Mouse (Mus musculus) heart, adult 2 months (tissue): ENCODE results near the gene Mef2d. TPM values are rescaled to one million over a fixed set of nuclear protein-coding genes. Genes with fewer than 3 reads are reported as not detected.

Experiments
- DNase-seq, 2 experiments: peaks; one replicate each; pipeline ENCODE4 v3.0.0; 2021
- H3K27ac ChIP-seq: fragments of 200-600 bp; 2 replicates; pipeline ENCODE4 v1.8.1; 2022
- H3K27me3 ChIP-seq: fragments of 200-500 bp; 2 replicates; pipeline ENCODE4 v1.6.1; 2012; ENCODE audit warnings: mild to moderate bottlenecking, low read length, inconsistent platforms, mixed read lengths; ENCODE audit not compliant: control insufficient read depth, insufficient read depth
- H3K36me3 ChIP-seq: fragments of 200-500 bp; 2 replicates; pipeline ENCODE4 v1.6.1; 2012; ENCODE audit warnings: low read length, inconsistent platforms; ENCODE audit not compliant: control insufficient read depth, insufficient read depth
- H3K4me1 ChIP-seq: fragments of 200-500 bp; 2 replicates; pipeline ENCODE4 v1.6.1; 2011; ENCODE audit warnings: low read length; ENCODE audit not compliant: control insufficient read depth, insufficient read depth
- H3K4me3 ChIP-seq: fragments of 200-600 bp; 2 replicates; pipeline ENCODE4 v1.8.1; 2022
- H3K79me2 ChIP-seq: fragments of 200-500 bp; replicated peaks from 2 replicates; pipeline ENCODE4 v1.6.1; 2012; ENCODE audit warnings: mild to moderate bottlenecking, inconsistent platforms, low read length, moderate library complexity, mixed read lengths; ENCODE audit not compliant: control insufficient read depth, insufficient read depth
- H3K9ac ChIP-seq: fragments of 200-500 bp; 2 replicates; pipeline ENCODE4 v1.6.1; 2012; ENCODE audit warnings: low read depth, mild to moderate bottlenecking, control low read depth, inconsistent platforms, low read length, mixed read lengths
- CTCF ChIP-seq: fragments of 200-600 bp; IDR thresholded peaks from 2 replicates; pipeline ENCODE4 v1.8.1; 2022; ENCODE audit warnings: antibody characterized with exemption, mild to moderate bottlenecking, moderate library complexity
- EP300 ChIP-seq: fragments of 200-500 bp; IDR thresholded peaks from 2 replicates; pipeline ENCODE4 v1.6.1; 2011; ENCODE audit warnings: low read depth, low read length, control low read depth; ENCODE audit not compliant: insufficient read depth
- POLR2A ChIP-seq: fragments of 200-500 bp; IDR thresholded peaks from 2 replicates; pipeline ENCODE4 v1.6.1; 2011; ENCODE audit warnings: mild to moderate bottlenecking, low read depth, low read length, control low read depth; ENCODE audit not compliant: insufficient read depth
- WGBS: fragments of 180-500 bp; shearing (Covaris S2); methylation state at CpG from one replicate; pipeline ENCODE4 v1.1.7; 2018; 5-methylcytosine and 5-hydroxymethylcytosine counted together
- intact Hi-C: fragments of 180-260 bp; cut with DNase I; formaldehyde crosslinking; loops from one replicate; pipeline ENCODE4 v1.15.1; 2025
- polyA plus RNA-seq: library from polyadenylated mRNA; depleted of rRNA; stranded (reverse); fragments of >200 nt; gene quantifications from 2 replicates; pipeline ENCODE4 v1.2.3, GENCODE M21; 2012
- total RNA-seq, 2 experiments: library from RNA; stranded (reverse); gene quantifications; 2 replicates each; pipeline ENCODE4 v1.2.3; 2021

Mef2d gene
- total and polyA plus RNA-seq, 3 experiments = 118 to 129 (median 119) TPM

DNA sequence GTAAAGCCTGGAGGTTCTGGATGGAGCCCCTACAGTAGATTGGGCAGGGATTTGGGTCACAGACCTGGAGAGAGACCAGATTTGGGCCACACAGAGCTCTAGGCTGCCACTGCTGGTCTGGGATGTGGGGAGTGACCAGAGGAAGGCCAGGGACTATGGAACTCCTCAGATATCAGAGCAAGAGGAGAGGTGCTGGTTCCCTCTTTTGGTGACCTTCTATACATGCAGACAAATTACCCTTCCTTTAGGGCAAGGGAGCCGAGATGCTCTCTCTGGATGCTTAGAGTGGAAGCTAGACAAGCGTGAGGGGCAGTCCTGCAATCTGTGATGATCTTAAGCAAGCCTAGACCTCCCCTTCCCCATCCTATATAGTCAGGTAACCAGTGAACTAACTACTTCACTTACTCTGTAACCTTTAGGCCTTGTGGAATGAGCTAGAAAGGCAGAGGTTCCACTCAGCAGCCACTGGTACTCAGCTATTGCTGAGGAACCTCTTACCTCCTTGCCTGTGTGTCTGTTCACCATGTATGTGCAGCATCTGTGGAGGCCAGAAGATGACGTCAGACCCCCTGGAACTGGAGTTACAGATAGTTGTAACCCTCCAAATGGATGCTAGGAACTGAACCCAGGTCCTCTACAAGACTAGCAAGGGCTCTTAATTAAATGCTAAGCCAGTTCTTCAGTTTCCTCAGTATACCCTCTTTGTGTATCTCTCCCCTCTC is 11.3 kb downstream of the Mef2d start:
- H3K4me3 ChIP-seq = no peak overlapping the region
- intact Hi-C loops = no loop called here

DNA sequence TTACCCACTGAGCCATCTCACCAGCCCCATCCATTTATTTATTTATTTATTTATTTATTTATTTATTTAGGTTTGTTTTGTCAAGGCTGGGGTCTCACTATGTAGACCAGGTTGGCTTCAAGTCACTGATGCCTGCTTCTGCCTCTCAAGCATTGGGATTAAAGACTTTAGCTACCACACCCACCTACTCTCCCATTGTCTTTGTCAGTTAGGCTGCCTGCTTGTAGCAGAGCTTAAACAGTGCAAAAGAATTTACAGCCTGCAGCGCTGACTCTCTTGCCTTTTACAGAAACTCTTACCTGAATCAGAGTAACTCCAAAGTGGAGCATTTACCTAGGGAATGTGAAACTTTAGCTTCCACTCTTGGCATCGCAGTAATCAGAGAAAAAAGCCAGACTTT is 12.1 kb downstream of the Mef2d start:
- no peak overlapping the region for H3K27ac ChIP-seq
- H3K27me3 ChIP-seq = no peaks in the 10 kb centered on the region
- H3K9ac ChIP-seq = no peak overlapping the region
- H3K36me3 ChIP-seq = peaks cover 15% of the 10 kb centered on the region; the same call in 1 of the 2 replicates
- TF ChIP-seq EP300 (no peak), POLR2A (no peak)
- DNase-seq = no peak
- intact Hi-C loops = no loop called here
- 78% methylated on average over 2 of the region's 2 CpGs for WGBS
- peaks cover 6% of the 10 kb centered on the region for H3K79me2 ChIP-seq
- no peak overlapping the region for H3K4me3 ChIP-seq
- peaks cover 40% of the 10 kb centered on the region for H3K4me1 ChIP-seq

More for the DNA sequence above, 11.3 kb downstream of the Mef2d start:
- Histone ChIP-seq H3K36me3 (peaks cover 15% of the 10 kb centered on the region; the same call in 1 of the 2 replicates), H3K4me1 (peaks cover 46% of the 10 kb centered on the region), H3K27me3 (no peaks in the 10 kb centered on the region), H3K9ac (no peak overlapping the region), H3K27ac (peak overlapping the region; percentile 40; the same call in 1 of the 2 replicates), H3K79me2 (peaks cover 6% of the 10 kb centered on the region)
- WGBS = 56% methylated on average over 3 of the region's 3 CpGs
- TF ChIP-seq POLR2A (no peak), CTCF (peak; percentile 24)
- no peak for DNase-seq

DNA sequence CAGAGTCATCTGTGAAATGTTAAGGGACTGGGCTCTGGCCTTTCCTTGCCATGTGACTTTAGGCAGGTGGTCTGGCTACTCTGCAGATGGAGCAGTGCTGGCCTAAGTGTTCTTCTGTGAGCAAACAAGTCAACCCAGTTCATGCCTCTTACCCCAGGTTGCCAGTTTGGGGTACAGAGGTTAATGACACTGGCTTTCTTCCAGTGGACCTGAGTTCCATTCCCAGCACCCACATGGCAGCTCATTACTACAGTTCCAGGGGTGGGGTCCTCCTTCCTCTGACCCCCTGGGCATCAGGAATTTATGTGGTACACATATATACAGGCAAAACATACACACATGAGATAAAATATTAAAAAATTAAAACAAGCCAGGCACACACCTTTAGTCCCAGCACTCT is 14.6 kb downstream of the Mef2d start:
- intact Hi-C loops = loop anchor here (5.0 kb wide), 1 partner anchor 70 kb away; no protein-coding TSS in a partner anchor
- DNase-seq = no peak
- H3K27me3 ChIP-seq = no peaks in the 10 kb centered on the region
- H3K79me2 ChIP-seq = peaks cover 4% of the 10 kb centered on the region
- H3K27ac ChIP-seq = no peak overlapping the region
- H3K4me3 ChIP-seq = no peak overlapping the region
- H3K9ac ChIP-seq = no peak overlapping the region
- H3K36me3 ChIP-seq = peaks cover 26% of the 10 kb centered on the region
- TF ChIP-seq CTCF (no peak), EP300 (no peak), POLR2A (no peak)
- H3K4me1 ChIP-seq = peaks cover 33% of the 10 kb centered on the region

DNA sequence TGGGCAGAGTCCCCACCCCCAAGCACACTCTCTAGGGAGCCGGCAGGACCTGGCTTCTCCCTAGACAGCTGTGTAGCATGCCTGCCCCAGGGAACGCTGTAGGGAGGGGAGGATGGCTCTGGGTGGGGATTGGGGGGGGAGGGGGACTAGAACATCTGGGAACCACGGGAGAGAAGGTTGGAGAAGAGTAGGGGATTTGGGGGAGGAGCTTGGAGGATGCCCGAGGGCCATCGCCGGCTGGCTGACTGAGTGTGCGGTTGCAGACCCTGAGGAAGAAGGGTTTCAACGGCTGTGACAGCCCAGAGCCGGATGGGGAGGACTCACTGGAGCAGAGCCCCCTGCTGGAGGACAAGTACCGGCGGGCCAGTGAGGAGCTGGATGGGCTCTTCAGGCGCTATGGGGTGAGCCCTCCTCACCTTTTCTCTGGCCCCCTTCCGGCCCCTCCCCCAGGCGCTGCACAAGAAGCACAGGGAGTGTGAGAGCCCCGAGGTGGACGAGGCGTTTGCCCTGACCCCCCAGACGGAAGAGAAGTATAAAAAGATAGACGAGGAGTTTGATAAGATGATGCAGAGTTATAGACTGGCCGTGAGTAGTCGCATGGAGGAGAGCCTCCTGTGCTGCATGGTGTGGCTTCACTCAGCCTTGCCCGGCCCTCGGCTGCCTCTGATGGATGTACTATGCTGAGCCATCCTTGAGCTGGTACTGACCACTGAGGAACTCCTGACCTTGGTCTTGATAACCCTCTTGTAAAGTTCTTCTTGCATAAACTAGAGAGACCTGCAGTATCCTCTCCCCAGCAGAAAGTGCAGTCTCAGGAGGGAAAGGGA is 15.8 kb downstream of the Mef2d start:
- Histone ChIP-seq H3K9ac (no peak overlapping the region), H3K36me3 (peaks cover 33% of the 10 kb centered on the region), H3K79me2 (peaks cover 4% of the 10 kb centered on the region), H3K27me3 (no peaks in the 10 kb centered on the region), H3K27ac (no peak overlapping the region; the same call in 1 of the 2 replicates), H3K4me1 (peaks cover 34% of the 10 kb centered on the region), H3K4me3 (no peak overlapping the region)
- intact Hi-C loops = loop anchor here (5.0 kb wide), 1 partner anchor 71 kb away; no protein-coding TSS in a partner anchor
- 29% methylated on average over 23 of the region's 23 CpGs for WGBS
- TF ChIP-seq CTCF (peak; percentile 77), EP300 (no peak)
- peak; percentile 60 to 61 for DNase-seq

DNA sequence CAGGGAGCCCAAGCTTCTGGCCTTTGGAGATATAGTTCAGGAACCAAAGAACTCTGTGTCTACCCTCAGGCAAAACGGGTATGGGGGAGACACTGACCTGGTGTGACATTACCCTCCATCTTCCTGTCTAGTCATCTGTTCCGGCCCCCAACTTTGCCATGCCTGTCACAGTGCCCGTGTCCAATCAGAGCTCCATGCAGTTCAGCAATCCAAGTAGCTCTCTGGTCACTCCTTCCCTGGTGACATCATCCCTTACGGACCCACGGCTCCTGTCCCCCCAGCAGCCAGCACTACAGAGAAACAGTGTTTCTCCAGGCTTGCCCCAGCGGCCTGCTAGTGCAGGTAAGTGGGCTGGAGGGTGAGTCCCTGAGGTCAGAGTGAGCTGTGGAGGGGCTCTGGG is 16.8 kb downstream of the Mef2d start:
- Histone ChIP-seq H3K27ac (no peak overlapping the region; the same call in 1 of the 2 replicates), H3K79me2 (peaks cover 4% of the 10 kb centered on the region), H3K36me3 (peaks cover 37% of the 10 kb centered on the region), H3K4me1 (peaks cover 32% of the 10 kb centered on the region), H3K4me3 (no peak overlapping the region), H3K9ac (no peak overlapping the region), H3K27me3 (no peaks in the 10 kb centered on the region)
- TF ChIP-seq EP300 = no peak
- TF ChIP-seq CTCF = no peak
- TF ChIP-seq POLR2A = no peak
- intact Hi-C loops = loop anchor here (5.0 kb wide), 1 partner anchor 72 kb away; no protein-coding TSS in a partner anchor
- WGBS = 62% methylated on average over 6 of the region's 6 CpGs
- DNase-seq = no peak

DNA sequence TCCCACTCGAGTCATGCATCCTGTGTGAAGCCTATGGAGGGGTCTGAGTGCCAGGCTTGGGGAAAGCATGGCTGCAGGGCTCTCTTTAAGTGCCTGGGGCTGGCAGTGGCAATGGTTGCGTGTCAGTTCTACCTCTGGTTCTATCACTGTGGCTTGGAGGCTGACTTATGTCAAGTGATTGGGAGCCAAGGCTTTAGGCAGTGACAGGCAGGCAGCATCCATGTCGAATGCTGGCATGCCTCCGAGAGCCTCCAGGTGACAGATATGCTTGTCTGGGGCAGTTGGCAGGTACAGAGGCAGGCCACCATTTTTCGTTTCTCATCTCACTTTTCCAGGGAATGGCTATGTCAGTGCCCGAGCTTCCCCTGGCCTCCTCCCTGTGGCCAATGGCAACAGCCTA is 18.7 kb downstream of the Mef2d start:
- Histone ChIP-seq H3K9ac (no peak overlapping the region), H3K4me3 (no peak overlapping the region), H3K27ac (peak overlapping the region; percentile 29; the same call in 1 of the 2 replicates), H3K4me1 (peaks cover 29% of the 10 kb centered on the region), H3K36me3 (peaks cover 46% of the 10 kb centered on the region), H3K79me2 (peaks cover 4% of the 10 kb centered on the region), H3K27me3 (no peaks in the 10 kb centered on the region)
- intact Hi-C loops = no loop called here
- WGBS = 57% methylated on average over 6 of the region's 6 CpGs
- no peak for DNase-seq
- TF ChIP-seq POLR2A (no peak), EP300 (no peak), CTCF (no peak)
